Mouse (Mus musculus): Measurements from ENCODE around the gene Itgax.
A peak's percentile ranks its signal among the peaks of the same experiment; 100 is the strongest.

Gene Itgax

GRCm38 (mm10) chr7:128166391-128166790, 37.0 kb downstream of the Itgax start:
- no peak for DNase-seq

GRCm38 (mm10) chr7:128169996-128170395, 40.6 kb downstream of the Itgax start:
- DNase-seq: no peak

DNA sequence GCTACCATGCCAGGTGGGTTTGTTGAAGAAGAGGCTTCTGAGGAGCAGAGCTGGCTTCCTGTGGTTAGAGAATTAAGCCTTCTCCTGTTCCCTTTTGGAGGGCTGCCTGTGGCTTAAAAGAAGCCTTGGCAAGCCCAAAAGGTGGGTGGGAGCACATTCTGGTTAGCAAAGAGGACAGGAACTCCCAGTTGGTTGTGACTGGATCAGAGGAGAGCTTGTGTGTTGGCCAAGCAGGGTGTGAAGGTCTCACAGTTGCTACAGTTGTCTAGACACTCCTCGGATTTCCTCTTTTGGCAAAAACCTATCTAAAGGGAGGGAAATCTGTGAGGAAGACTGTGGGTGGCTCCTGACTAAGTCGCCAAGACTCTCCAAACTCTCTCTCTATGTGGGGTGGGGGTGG, 49.0 kb downstream of the Itgax start:
- peak; percentile 10 for DNase-seq

DNA sequence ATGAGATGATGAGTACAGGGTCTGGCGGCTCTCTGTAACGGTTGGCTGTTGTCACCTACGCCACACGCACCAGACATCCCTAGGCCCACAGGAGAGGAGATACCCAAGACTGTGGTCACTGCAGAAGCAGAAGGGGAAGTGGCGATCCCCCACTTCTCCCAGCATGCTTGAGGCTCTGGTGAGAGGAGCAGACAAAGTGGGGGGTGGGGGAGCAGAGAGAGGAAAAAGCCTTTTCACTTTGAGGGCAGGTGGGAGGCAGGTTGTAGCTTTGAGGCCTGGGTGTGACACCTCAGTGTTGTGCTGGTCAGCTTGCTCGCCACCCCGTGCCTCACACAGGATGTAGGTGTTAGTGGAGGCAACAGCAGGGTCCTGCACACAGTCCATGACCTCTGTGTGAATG, 50.8 kb downstream of the Itgax start:
- no peak for DNase-seq

- no peak for DNase-seq
Measured at GRCm38 (mm10) chr7:128180546-128180945, 51.2 kb downstream of the Itgax start.

GRCm38 (mm10) chr7:128181691-128182090, 52.3 kb downstream of the Itgax start:
- DNase-seq: no peak
